Comparison of ENCODE assay signal across 8 mouse cellular contexts in genomic region chr11:83271951-83272843, GRCm38 (mm10). TPM values are rescaled to one million over a fixed set of nuclear protein-coding genes. Genes with fewer than 3 reads are reported as not detected.
DNase-seq lines count a peak whose midpoint lies in the region; ATAC-seq and TF ChIP-seq lines count a peak whose summit lies in the region.

No protein-coding gene starts in this region.

- peak; percentile 60 for TF ChIP-seq RAD21 in MEL (IDR thresholded peaks at IDR 0.05; ENCODE audit: low read depth, low read length)

- no peaks in the 10 kb centered on the region for H3K36me3 ChIP-seq in heart, postnatal 0 days (replicated peaks; ENCODE audit: control insufficient read depth, insufficient read depth, low read length)
- H3K36me3 ChIP-seq in MEL (ENCODE audit: control insufficient read depth in 1 of 2, insufficient read depth in 2 of 2, low read length in 2 of 2) = peaks cover 0 to 8% of the 10 kb centered on the region in 2 experiments; a peak in 1 of 4 replicates
- no peaks in the 10 kb centered on the region for H3K36me3 ChIP-seq in embryonic facial prominence, embryonic 15.5 days
- H3K36me3 ChIP-seq in midbrain, embryonic 15.5 days (replicated peaks) = no peaks in the 10 kb centered on the region

- TF ChIP-seq EP300 in heart, postnatal 0 days (IDR thresholded peaks at IDR 0.05; ENCODE audit: low read depth) = no peak
- TF ChIP-seq EP300 in MEL (IDR thresholded peaks at IDR 0.05; ENCODE audit: low read depth in 1 of 2, low read length in 2 of 2) = peak in 1 of 2 experiments; percentile 60; a peak in 2 of 4 replicates

- H3K4me2 ChIP-seq in heart, postnatal 0 days (ENCODE audit: low read depth, low read length) = peak overlapping the region; percentile 60; the same call in 1 of the 2 replicates
- H3K4me2 ChIP-seq in embryonic facial prominence, embryonic 15.5 days (replicated peaks) = 0 out of 2 replicates have a peak overlapping the region, but pooled peaks have one; percentile 69
- H3K4me2 ChIP-seq in midbrain, embryonic 15.5 days = peak overlapping the region; percentile 65

- TF ChIP-seq POLR2A in MEL (IDR thresholded peaks at IDR 0.05; ENCODE audit: control insufficient read depth in 1 of 2, insufficient read depth in 1 of 2, low read depth in 1 of 2, low read length in 2 of 2, poor library complexity in 1 of 2) = no peak; a peak in 2 of 4 replicates

- peak overlapping the region; percentile 73; the same call in 1 of the 2 replicates for H3K9ac ChIP-seq in heart, postnatal 0 days (replicated peaks; ENCODE audit: low read depth, low read length)
- no peak overlapping the region for H3K9ac ChIP-seq in MEL (ENCODE audit: control insufficient read depth, low read depth, low read length, poor library complexity, severe bottlenecking)
- no peak overlapping the region for H3K9ac ChIP-seq in embryonic facial prominence, embryonic 15.5 days
- H3K9ac ChIP-seq in midbrain, embryonic 15.5 days = no peak overlapping the region

- no peaks in the 10 kb centered on the region for H3K27me3 ChIP-seq in heart, postnatal 0 days (ENCODE audit: control insufficient read depth, insufficient read depth, low read length)
- H3K27me3 ChIP-seq in MEL (ENCODE audit: control insufficient read depth in 1 of 2, insufficient read depth in 2 of 2, low read length in 2 of 2) = no peaks in the 10 kb centered on the region
- H3K27me3 ChIP-seq in embryonic facial prominence, embryonic 15.5 days = no peaks in the 10 kb centered on the region
- no peaks in the 10 kb centered on the region for H3K27me3 ChIP-seq in midbrain, embryonic 15.5 days (replicated peaks)

- no peak for ATAC-seq in heart, postnatal 0 days (ENCODE audit: insufficient read depth, low read depth)
- ATAC-seq in embryonic facial prominence, embryonic 15.5 days (ENCODE audit: insufficient number of reproducible peaks, low FRiP score, low TSS enrichment, low read depth) = no peak
- ATAC-seq in midbrain, embryonic 15.5 days (replicated peaks) = 0 out of 2 replicates have a peak, but pooled peaks have one; percentile 14

- H3K4me3 ChIP-seq in heart, postnatal 0 days (ENCODE audit: low read depth, low read length) = 0 out of 2 replicates have a peak overlapping the region, but pooled peaks have one; percentile 55
- H3K4me3 ChIP-seq in MEL (ENCODE audit: control insufficient read depth in 1 of 2, insufficient read depth in 1 of 2, low read depth in 2 of 2, low read length in 2 of 2) = no peak overlapping the region
- no peak overlapping the region for H3K4me3 ChIP-seq in embryonic facial prominence, embryonic 15.5 days (replicated peaks)
- no peak overlapping the region for H3K4me3 ChIP-seq in midbrain, embryonic 15.5 days

- H3K27ac ChIP-seq in heart, postnatal 0 days (ENCODE audit: low read depth) = peak overlapping the region; percentile 74
- H3K27ac ChIP-seq in MEL (ENCODE audit: control insufficient read depth, low read depth, low read length) = peak overlapping the region; percentile 22; the same call in 1 of the 2 replicates
- H3K27ac ChIP-seq in embryonic facial prominence, embryonic 15.5 days (replicated peaks) = no peak overlapping the region
- peak overlapping the region; percentile 89 for H3K27ac ChIP-seq in midbrain, embryonic 15.5 days

- DNase-seq in heart, postnatal 0 days (ENCODE audit: low spot score) = no peak
- no peak for DNase-seq in heart, adult 18-20 months
- DNase-seq in MEL (ENCODE audit: low read depth, low spot score) = peak; percentile 80
- DNase-seq in kidney, postnatal 36 days = peak; percentile 26 to 58
- no peak for DNase-seq in ovary, postnatal 14 days (ENCODE audit: low spot score)
- no peak for DNase-seq in right cerebral cortex, postnatal 4 days

- no peak; the same call in 1 of the 2 replicates for TF ChIP-seq CTCF in heart, postnatal 0 days (IDR thresholded peaks at IDR 0.05; ENCODE audit: low read depth)
- TF ChIP-seq CTCF in MEL (IDR thresholded peaks at IDR 0.05 in 2 of 3, conservative IDR thresholded peaks at IDR 0.05 in 1 of 3; ENCODE audit: control insufficient read depth in 1 of 3, insufficient read depth in 1 of 3, low read depth in 2 of 3, low read length in 3 of 3, poor library complexity in 1 of 3, severe bottlenecking in 1 of 3) = peak; percentile 28 to 70 (median 43); a peak in 4 of 6 replicates

- no peaks in the 10 kb centered on the region for H3K9me3 ChIP-seq in heart, postnatal 0 days (replicated peaks; ENCODE audit: control insufficient read depth, low read length)
- H3K9me3 ChIP-seq in MEL (replicated peaks; ENCODE audit: insufficient read depth, low read length) = no peaks in the 10 kb centered on the region
- no peaks in the 10 kb centered on the region for H3K9me3 ChIP-seq in embryonic facial prominence, embryonic 15.5 days (replicated peaks)
- H3K9me3 ChIP-seq in midbrain, embryonic 15.5 days = no peaks in the 10 kb centered on the region

- no peaks in the 10 kb centered on the region for H3K79me2 ChIP-seq in MEL (ENCODE audit: control insufficient read depth, insufficient read depth, low read length, poor library complexity)

- WGBS in heart, postnatal 0 days = 12% methylated on average over 2 of the region's 2 CpGs
- 13% methylated on average over 2 of the region's 2 CpGs for WGBS in embryonic facial prominence, embryonic 15.5 days
- WGBS in midbrain, embryonic 15.5 days = 21% methylated on average over 2 of the region's 2 CpGs

- H3K4me1 ChIP-seq in heart, postnatal 0 days (ENCODE audit: control insufficient read depth, insufficient read depth) = 0 out of 2 replicates have a peak, but pooled peaks cover 3% of the 10 kb centered on the region
- peaks cover 0 to 18% of the 10 kb centered on the region in 2 experiments; a peak in 2 of 4 replicates for H3K4me1 ChIP-seq in MEL (ENCODE audit: control insufficient read depth in 1 of 2, insufficient read depth in 2 of 2, low read length in 2 of 2)
- H3K4me1 ChIP-seq in embryonic facial prominence, embryonic 15.5 days = no peaks in the 10 kb centered on the region
- peaks cover 4% of the 10 kb centered on the region; the same call in 1 of the 2 replicates for H3K4me1 ChIP-seq in midbrain, embryonic 15.5 days

TF ChIP-seq in MEL, 35 proteins besides CTCF, POLR2A, EP300 and RAD21 (continues in another document):
- TF ChIP-seq MEF2A (IDR thresholded peaks at IDR 0.05; ENCODE audit: extremely low read depth, insufficient replicate concordance, low read depth, low read length, poor library complexity, severe bottlenecking) (no peak), RCOR1 (IDR thresholded peaks at IDR 0.05; ENCODE audit: low read depth, low read length) (peak; percentile 69), MYC (IDR thresholded peaks at IDR 0.05; ENCODE audit: low read depth, low read length) (peak; percentile 50; the same call in 1 of the 2 replicates), TBP (IDR thresholded peaks at IDR 0.05; ENCODE audit: low read depth, low read length) (0 out of 2 replicates have a peak, but pooled peaks have one; percentile 26), ZMIZ1 (IDR thresholded peaks at IDR 0.05; ENCODE audit: low read depth, low read length) (peak; percentile 98; the same call in 1 of the 2 replicates), MXI1 (IDR thresholded peaks at IDR 0.05; ENCODE audit: low read depth, low read length) (no peak), ZC3H11A (IDR thresholded peaks at IDR 0.05; ENCODE audit: low read depth, low read length) (no peak), SMC3 (IDR thresholded peaks at IDR 0.05; ENCODE audit: low read depth, low read length) (peak; percentile 32; the same call in 1 of the 2 replicates), HCFC1 (IDR thresholded peaks at IDR 0.05; ENCODE audit: low read depth, low read length) (peak; percentile 60; the same call in 1 of the 2 replicates), MAZ (IDR thresholded peaks at IDR 0.05; ENCODE audit: low read depth, low read length) (no peak), GATA1 (IDR thresholded peaks at IDR 0.05; ENCODE audit: low read depth, low read length) (peak; percentile 80), POLR2AphosphoS2 (IDR thresholded peaks at IDR 0.05; ENCODE audit: low read length) (peak; percentile 89; the same call in 1 of the 2 replicates), NRF1 (IDR thresholded peaks at IDR 0.05; ENCODE audit: insufficient read depth, low read depth, low read length, poor library complexity, severe bottlenecking) (no peak)

RNA-seq across cellular contexts. Expression of gene Slfn14, which starts 14.3 kb away (rescaled TPM):
- total RNA-seq in heart, postnatal 0 days (2014; rRNA removed; ENCODE audit: low replicate concordance) = not detected in 2 replicates
- polyA plus RNA-seq in heart, postnatal 0 days (2015; fragmentation: Nextera tagmentation; extraction: Ambion mirVana) = 0.10 and 0.16 TPM in 2 replicates
- not detected for total RNA-seq in heart, adult 18-20 months (2021)
- 0.04 and 0.07 TPM in 2 replicates for total RNA-seq in MEL (2012; rRNA removed)
- polyA plus RNA-seq in MEL (2012; ENCODE audit: insufficient read depth in 1 of 2, insufficient read length in 2 of 2, low read depth in 1 of 2, low replicate concordance in 2 of 2, missing spikeins in 1 of 2) = under 1 TPM in 1 of 2 experiments, not detected in 1; 0.19 TPM
- 0.05 and 0.14 TPM in 2 replicates for polyA plus RNA-seq in embryonic facial prominence, embryonic 15.5 days (2015; fragmentation: Nextera tagmentation; extraction: Ambion mirVana)
- 0.08 TPM in 1 of 2 replicates, not detected in the other for polyA plus RNA-seq in midbrain, embryonic 15.5 days (2015; fragmentation: Nextera tagmentation; extraction: Ambion mirVana)

RNA-seq across cellular contexts. Expression of gene Ap2b1, which starts 26.6 kb away (rescaled TPM):
- total RNA-seq in heart, postnatal 0 days (2014; rRNA removed; ENCODE audit: low replicate concordance) = 51.6 and 52.0 TPM in 2 replicates
- polyA plus RNA-seq in heart, postnatal 0 days (2015; fragmentation: Nextera tagmentation; extraction: Ambion mirVana) = 20.1 TPM in 2 replicates
- 10 to 100 TPM; 46.7 to 47.2 TPM for total RNA-seq in heart, adult 18-20 months (2021)
- 60.6 and 63.4 TPM in 2 replicates for total RNA-seq in MEL (2012; rRNA removed)
- 100 to 1,000 TPM in 1 of 2 experiments, 10 to 100 TPM in 1; 68.9 to 165 TPM for polyA plus RNA-seq in MEL (2012; ENCODE audit: insufficient read depth in 1 of 2, insufficient read length in 2 of 2, low read depth in 1 of 2, low replicate concordance in 2 of 2, missing spikeins in 1 of 2)
- 47.3 and 53.9 TPM in 2 replicates for polyA plus RNA-seq in embryonic facial prominence, embryonic 15.5 days (2015; fragmentation: Nextera tagmentation; extraction: Ambion mirVana)
- 118 and 127 TPM in 2 replicates for polyA plus RNA-seq in midbrain, embryonic 15.5 days (2015; fragmentation: Nextera tagmentation; extraction: Ambion mirVana)

RNA-seq across cellular contexts. Expression of gene Pex12, which starts 30.2 kb away (rescaled TPM):
- total RNA-seq in heart, postnatal 0 days (2014; rRNA removed; ENCODE audit: low replicate concordance) = 2.6 and 3.6 TPM in 2 replicates
- 8.3 and 9.3 TPM in 2 replicates for polyA plus RNA-seq in heart, postnatal 0 days (2015; fragmentation: Nextera tagmentation; extraction: Ambion mirVana)
- total RNA-seq in heart, adult 18-20 months (2021) = 10 to 100 TPM in 1 of 2 experiments, 1 to 10 TPM in 1; 7.0 to 14.9 TPM
- 8.2 and 8.4 TPM in 2 replicates for total RNA-seq in MEL (2012; rRNA removed)
- 10 to 100 TPM in 1 of 2 experiments, not detected in 1; 11.8 TPM for polyA plus RNA-seq in MEL (2012; ENCODE audit: insufficient read depth in 1 of 2, insufficient read length in 2 of 2, low read depth in 1 of 2, low replicate concordance in 2 of 2, missing spikeins in 1 of 2)
- polyA plus RNA-seq in embryonic facial prominence, embryonic 15.5 days (2015; fragmentation: Nextera tagmentation; extraction: Ambion mirVana) = 14.1 and 14.4 TPM in 2 replicates
- polyA plus RNA-seq in midbrain, embryonic 15.5 days (2015; fragmentation: Nextera tagmentation; extraction: Ambion mirVana) = 18.4 and 18.6 TPM in 2 replicates

Comparison
In these comparisons a context has a peak if more than half of its experiments do, and no peak if none do; other contexts are left out.
1. DNase-seq: peak in MEL (single experiment) and kidney, postnatal 36 days (2 of 2); none in heart, postnatal 0 days (single experiment), heart, adult 18-20 months (0 of 2), ovary, postnatal 14 days (single experiment) and right cerebral cortex, postnatal 4 days (single experiment).
2. Peak in every context shown above with its lines, with median percentiles within 50 percentile points of each other: H3K4me2 ChIP-seq.